Mouse (Mus musculus): ENCODE measurements around the gene Nudt22.

Gene Nudt22

DNA sequence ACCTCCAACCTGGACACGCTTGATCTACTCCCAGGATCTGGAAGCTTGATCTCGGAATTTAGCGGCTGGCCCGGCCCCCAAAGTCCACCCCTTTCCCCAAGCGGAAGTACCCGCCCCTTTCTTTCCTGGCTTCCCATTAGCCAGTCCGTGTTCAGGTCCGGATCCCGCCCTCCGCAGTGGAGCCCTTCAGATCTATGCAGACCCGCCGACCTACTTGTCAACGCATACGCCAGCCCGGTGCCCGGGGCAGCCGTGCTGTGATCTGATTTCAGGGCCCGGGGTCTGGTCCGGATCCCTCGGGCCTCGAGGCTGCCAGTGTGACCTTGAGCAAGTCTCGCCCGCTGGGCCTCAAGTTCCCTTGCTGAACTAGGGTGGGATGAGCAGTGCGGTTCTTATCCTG is at the start of gene Nudt22, which contains the start of gene Trpt1:
Gene Nudt22 (minus strand): TSS at position 112 of the 400 bp plus-strand sequence.
Gene Trpt1 (plus strand): TSS at position 126 of the 400 bp plus-strand sequence.
- DNase-seq (ENCODE audit: low read depth, low spot score), result peak; percentile 96

- no peak for DNase-seq (ENCODE audit: low read depth, low spot score)
These were observed 48.8 kb upstream of the Nudt22 start for GRCm38 (mm10) chr19:7044706-7045105.

DNA sequence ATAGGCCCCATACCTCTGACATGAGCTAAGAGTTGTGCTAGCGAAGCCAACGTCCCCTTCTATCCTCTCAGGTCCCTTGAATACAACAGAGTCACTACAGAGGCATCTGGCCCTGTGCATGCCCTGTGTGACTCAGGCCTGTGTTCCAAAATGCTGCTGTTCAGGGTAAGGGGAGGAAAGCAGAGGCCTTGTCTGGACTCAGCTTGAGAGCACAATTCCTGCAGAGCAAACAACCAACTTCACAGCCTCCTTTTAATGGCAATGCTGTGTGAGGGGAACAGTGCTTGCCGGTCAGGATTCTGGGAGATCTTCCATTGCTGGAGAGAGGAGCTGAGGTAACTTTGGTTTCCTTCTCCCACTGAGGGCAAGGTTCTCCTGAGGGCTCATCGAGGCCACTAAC is 48.4 kb upstream of the Nudt22 start:
- DNase-seq (ENCODE audit: low read depth, low spot score), result no peak

DNA sequence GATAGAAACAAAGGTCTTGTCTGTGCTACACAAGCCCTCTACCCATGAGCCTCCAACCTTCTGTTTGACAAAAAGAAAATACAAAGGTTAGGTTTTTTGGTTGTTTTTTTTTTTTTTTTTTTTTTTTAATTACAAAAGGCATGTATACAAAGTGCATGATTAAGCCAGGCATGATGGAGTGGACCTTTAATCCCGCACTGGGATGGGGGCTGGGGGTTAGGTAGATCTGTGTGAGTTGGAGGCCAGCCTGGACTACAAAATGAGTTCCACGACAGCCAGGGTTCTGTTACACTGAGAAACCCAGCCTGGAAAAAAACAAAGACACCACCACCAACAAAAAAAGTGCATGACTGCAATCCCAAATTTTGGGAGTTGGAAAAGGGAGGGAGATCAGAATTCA is 45.3 kb upstream of the Nudt22 start:
- DNase-seq (ENCODE audit: low read depth, low spot score), result no peak

- no peak for DNase-seq (ENCODE audit: low read depth, low spot score)
These were observed 44.8 kb upstream of the Nudt22 start for GRCm38 (mm10) chr19:7040637-7041130.

- DNase-seq (ENCODE audit: low read depth, low spot score), result peak; percentile 100
These were observed 44.1 kb upstream of the Nudt22 start, which contains the start of gene Stip1 for GRCm38 (mm10) chr19:7039841-7040636. Stip1 (minus strand) TSS chr19:7039967.

- peak; percentile 68 for DNase-seq (ENCODE audit: low read depth, low spot score)
These were observed 43.3 kb upstream of the Nudt22 start for GRCm38 (mm10) chr19:7039088-7039720.

- peak; percentile 65 for DNase-seq (ENCODE audit: low read depth, low spot score)
These were observed 38.1 kb upstream of the Nudt22 start for GRCm38 (mm10) chr19:7034006-7034405.

- no peak for DNase-seq (ENCODE audit: low read depth, low spot score)
These were observed 33.6 kb upstream of the Nudt22 start for GRCm38 (mm10) chr19:7029531-7029930.

DNA sequence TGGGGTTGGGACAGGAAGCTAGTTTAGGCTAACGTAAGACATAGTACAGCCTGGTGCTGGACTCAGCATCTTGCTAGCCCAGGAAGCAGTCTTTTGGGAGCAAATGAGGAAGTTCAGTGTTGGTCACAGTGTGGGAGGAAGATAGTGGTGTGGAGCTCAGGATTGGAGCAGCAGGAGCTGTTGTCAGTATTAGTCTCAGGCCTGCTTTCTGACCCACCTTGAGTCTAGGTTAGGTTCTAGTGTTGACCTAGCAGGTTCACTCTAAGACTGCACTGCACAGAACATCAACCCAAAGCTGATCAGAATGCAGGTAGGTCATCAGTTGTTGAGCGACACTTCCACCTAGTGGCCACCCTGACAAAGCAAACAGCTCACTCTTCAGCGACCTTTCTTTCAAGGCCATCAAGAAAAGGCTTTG is 24.3 kb upstream of the Nudt22 start:
- DNase-seq (ENCODE audit: low read depth, low spot score), result peak; percentile 83

DNA sequence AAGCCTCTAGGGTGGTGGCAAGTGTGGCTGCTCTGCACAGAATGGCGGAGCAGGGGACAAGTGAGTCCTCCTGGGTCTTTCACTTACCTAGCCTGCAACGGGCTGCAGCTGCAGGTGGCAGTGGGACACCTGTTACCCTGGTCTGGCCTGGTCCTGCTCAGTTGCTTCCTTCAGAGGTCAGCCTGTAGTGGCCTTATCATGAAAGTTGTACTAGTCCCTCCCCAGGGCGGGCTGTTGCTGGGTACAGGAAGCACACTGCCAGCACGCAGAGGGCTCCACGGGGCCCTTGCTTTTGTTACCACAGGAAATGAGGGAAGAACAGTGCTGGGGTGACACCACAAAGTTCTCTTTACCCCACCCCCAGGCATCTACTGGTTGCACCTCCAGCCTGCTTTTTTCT is 23.3 kb upstream of the Nudt22 start, which contains the start of gene Fermt3:
Gene Fermt3 (minus strand): TSS at position 279 of the 400 bp plus-strand sequence.
- no peak for DNase-seq (ENCODE audit: low read depth, low spot score)

DNA sequence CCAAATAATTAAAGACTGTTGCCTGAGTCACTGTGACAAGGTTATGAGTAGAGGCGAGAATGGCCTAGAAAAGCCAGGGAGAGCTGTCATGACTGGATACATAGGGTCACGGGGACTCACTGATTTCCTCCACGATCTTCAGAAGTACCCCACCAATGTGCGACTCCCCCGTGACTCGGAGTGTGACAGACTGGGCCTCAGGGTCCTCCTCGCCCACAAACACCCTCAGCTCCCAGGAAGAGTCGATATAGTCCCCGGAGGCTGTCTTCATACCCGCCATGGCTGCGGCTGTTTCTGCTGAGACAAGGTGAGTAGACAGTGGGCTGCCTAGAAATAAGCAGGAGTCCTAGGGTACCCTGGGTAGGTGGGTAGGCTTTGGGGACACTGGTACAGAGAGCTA is 22.6 kb upstream of the Nudt22 start:
- no peak for DNase-seq (ENCODE audit: low read depth, low spot score)

DNA sequence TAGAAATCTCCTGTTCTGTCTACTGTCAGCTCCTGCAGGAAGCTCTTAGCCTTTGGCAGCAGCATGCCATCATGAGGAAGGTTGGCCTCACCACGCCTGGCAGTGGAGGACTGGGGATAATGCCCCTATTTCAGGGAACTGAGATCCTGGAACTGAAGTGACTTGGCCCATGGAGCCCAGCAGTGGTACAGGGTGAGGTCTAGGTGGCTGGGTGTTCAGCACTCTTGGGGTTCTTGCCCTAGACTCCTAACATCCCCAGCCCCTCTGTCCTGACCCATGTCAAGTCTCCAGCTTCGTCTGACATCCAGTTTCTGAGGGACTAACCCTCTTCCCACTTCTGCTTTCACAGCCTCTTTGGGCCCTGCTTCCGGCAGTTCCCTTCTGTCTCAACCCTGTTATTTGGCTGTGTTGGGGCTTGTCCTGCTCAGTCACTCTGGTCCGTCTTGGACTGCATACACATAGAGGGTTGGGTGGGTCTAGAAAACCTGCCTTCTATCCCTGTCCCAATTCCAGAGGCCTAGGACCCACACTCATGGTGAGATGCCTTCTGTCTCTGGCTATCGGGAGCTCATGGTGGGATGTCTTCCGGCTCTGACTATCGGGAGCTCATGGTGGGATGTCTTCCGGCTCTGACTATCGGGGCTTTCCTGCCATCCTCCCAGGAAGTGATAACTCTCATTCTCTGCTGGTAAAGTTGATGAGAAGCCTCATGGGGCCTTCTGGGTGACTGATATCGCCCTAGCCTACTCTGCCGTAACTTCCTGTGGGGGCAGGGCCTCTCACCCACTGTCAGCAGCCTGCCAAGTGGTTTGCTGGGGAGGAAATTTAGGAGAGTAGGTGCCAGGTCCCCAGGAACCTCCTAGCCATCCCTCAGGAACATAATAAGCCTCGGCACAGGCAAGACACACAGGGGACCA is 21.9 kb upstream of the Nudt22 start:
- DNase-seq (ENCODE audit: low read depth, low spot score), result no peak

- DNase-seq (ENCODE audit: low read depth, low spot score), result no peak
These were observed 18.7 kb upstream of the Nudt22 start for GRCm38 (mm10) chr19:7014481-7015135.

DNA sequence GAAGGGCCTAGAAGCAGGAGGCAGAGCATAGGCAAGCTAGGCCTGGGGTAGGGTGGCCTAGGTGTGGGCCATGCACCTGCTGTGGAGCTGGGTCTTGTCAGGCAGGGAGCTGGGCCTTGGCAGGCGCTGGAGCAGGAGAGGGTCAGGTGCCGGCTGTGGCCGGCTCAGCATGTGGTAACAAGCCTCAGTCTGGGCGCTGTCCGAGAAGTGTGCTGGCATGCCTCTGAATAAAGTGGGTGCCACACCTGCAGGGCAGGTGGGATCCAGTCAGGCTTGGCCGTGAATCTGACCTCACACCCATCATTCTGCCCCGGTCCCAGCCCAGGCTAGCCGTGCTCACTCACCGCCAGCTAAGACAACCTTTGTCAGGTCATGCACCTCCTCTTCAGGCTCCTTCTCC is 18.1 kb upstream of the Nudt22 start:
- DNase-seq (ENCODE audit: low read depth, low spot score), result no peak

DNA sequence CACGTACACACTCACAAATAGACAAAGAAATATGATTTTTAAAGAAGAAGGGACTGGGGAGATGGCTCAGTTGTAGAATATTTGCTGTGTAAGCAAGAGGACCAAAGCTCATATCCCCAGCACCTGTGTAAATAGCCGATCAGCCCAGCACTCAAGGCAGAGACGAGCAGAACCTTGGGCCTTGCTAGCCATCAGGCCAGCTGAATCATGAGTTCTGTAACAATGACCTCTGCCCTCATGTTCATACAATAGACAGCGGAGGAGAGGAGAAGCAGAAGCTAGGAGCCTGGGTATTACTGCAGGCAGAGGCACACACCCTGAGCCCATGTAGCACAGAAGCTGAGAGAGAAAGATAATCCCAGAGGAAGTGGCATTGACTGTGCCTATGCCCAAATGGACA is 16.5 kb upstream of the Nudt22 start:
- DNase-seq (ENCODE audit: low read depth, low spot score), result no peak

DNA sequence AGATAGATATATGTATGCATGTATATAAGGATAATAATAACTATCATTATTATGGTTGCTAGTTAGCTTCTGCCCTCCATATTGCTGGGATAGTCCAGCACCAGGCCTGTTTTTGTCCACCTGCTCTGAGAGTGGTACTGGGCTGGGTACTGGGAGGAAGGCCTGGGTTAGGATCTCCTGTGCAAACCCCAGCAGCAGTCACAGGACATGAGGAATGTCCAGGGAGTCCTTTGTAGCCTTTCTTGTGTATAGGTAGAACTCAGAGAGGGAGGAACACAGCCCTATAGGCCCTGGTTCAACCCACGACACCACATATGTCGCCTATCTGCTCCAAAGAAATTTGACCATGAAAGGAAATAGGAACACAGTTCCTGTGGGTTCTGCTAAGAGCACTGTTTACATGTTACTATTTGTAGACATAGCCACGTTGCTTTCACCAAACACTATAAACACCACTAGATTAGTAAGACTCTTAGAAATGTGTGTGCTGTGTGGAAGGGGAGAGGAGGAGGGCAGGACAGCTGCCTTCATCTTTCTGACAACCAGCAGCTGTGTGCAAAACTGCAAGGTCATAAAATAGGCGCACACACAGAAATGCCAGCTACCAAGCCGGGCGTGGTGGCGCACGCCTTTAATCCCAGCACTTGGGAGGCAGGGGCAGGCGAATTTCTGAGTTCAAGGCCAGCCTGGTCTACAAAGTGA is 11.1 kb upstream of the Nudt22 start:
- DNase-seq (ENCODE audit: low read depth, low spot score), result no peak

GRCm38 (mm10) chr19:6999360-7000063 is 3.6 kb upstream of the Nudt22 start:
- DNase-seq (ENCODE audit: low read depth, low spot score), result peak; percentile 56

GRCm38 (mm10) chr19:6997721-6998290 is 1.9 kb upstream of the Nudt22 start:
- DNase-seq (ENCODE audit: low read depth, low spot score), result no peak
